In genomic region chr16:34976630-34977029, GRCm38 (mm10) we compare ENCODE assay signal across 11 mouse cellular contexts. TPM values are rescaled to one million over a fixed set of nuclear protein-coding genes. Genes with fewer than 3 reads are reported as not detected.
A peak's percentile ranks its signal among the peaks of the same experiment; 100 is the strongest.
DNase-seq lines count a peak whose midpoint lies in the region; ATAC-seq and TF ChIP-seq lines count a peak whose summit lies in the region.
"Had no signal": no experiment of that assay in that cellular context is flagged by ENCODE, and none has a peak within 500 bp of the region (broad histone marks: within the 10 kb centered on the region; RNA-seq: fewer than 3 reads in every experiment).

No protein-coding gene starts in this region.

- H3K9ac ChIP-seq in heart, postnatal 0 days (replicated peaks; ENCODE audit: low read depth, low read length): no peak overlapping the region
- H3K9ac ChIP-seq in lung, embryonic 14.5 days: no peak overlapping the region
- no peak overlapping the region for H3K9ac ChIP-seq in ES-Bruce4 (ENCODE audit: low read depth, poor library complexity, severe bottlenecking)
- H3K9ac ChIP-seq: hindbrain, embryonic 14.5 days had no signal

- TF ChIP-seq POLR2A in ES-Bruce4 (IDR thresholded peaks at IDR 0.05; ENCODE audit: insufficient read depth, low read length): no peak

- no peak overlapping the region for H3K27ac ChIP-seq in heart, postnatal 0 days (ENCODE audit: low read depth)
- H3K27ac ChIP-seq in lung, embryonic 14.5 days (ENCODE audit: low read depth): no peak overlapping the region
- no peak overlapping the region for H3K27ac ChIP-seq in ES-Bruce4 (ENCODE audit: insufficient read depth, low read length)
- H3K27ac ChIP-seq: hindbrain, embryonic 14.5 days; macrophage had no signal

- H3K4me3 ChIP-seq in heart, postnatal 0 days (ENCODE audit: low read depth, low read length): no peak overlapping the region
- H3K4me3 ChIP-seq in lung, embryonic 14.5 days (ENCODE audit: low read depth, low read length): no peak overlapping the region
- no peak overlapping the region for H3K4me3 ChIP-seq in ES-Bruce4 (ENCODE audit: low read depth, low read length)

- H3K36me3 ChIP-seq in heart, postnatal 0 days (replicated peaks; ENCODE audit: control insufficient read depth, insufficient read depth, low read length): peaks cover 3% of the 10 kb centered on the region; the same call in 1 of the 2 replicates
- peaks cover 81% of the 10 kb centered on the region for H3K36me3 ChIP-seq in lung, embryonic 14.5 days (ENCODE audit: insufficient read depth)
- no peaks in the 10 kb centered on the region for H3K36me3 ChIP-seq in ES-Bruce4 (ENCODE audit: control insufficient read depth, insufficient read depth, low read length, poor library complexity, severe bottlenecking)

- no peak for DNase-seq in heart, postnatal 0 days (ENCODE audit: low spot score)
- no peak for DNase-seq in heart, adult 11 months
- DNase-seq in lung, embryonic 14.5 days: peak; percentile 52
- no peak for DNase-seq in lung, postnatal 14 days
- no peak for DNase-seq in frontal cortex, adult 2 months (ENCODE audit: extremely low spot score in 1 of 2, low spot score in 1 of 2)
- DNase-seq: cerebellum, adult 11 months; layer of hippocampus, postnatal 36 days had no signal

- TF ChIP-seq EP300 in heart, postnatal 0 days (IDR thresholded peaks at IDR 0.05; ENCODE audit: low read depth): no peak
- TF ChIP-seq EP300 in ES-Bruce4 (IDR thresholded peaks at IDR 0.05; ENCODE audit: insufficient read depth, low read depth, low read length): no peak

- no peaks in the 10 kb centered on the region for H3K9me3 ChIP-seq in heart, postnatal 0 days (replicated peaks; ENCODE audit: control insufficient read depth, low read length)
- no peaks in the 10 kb centered on the region for H3K9me3 ChIP-seq in lung, embryonic 14.5 days (ENCODE audit: low read depth, low read length)
- H3K9me3 ChIP-seq in ES-Bruce4 (replicated peaks; ENCODE audit: control insufficient read depth, insufficient read depth, low read length, poor library complexity, severe bottlenecking): no peaks in the 10 kb centered on the region

- no peaks in the 10 kb centered on the region for H3K27me3 ChIP-seq in heart, postnatal 0 days (ENCODE audit: control insufficient read depth, insufficient read depth, low read length)
- H3K27me3 ChIP-seq in lung, embryonic 14.5 days (ENCODE audit: insufficient read depth, low read length): no peaks in the 10 kb centered on the region
- H3K27me3 ChIP-seq in ES-Bruce4 (ENCODE audit: control insufficient read depth, insufficient read depth, low read length, poor library complexity, severe bottlenecking): no peaks in the 10 kb centered on the region

- no peak overlapping the region for H3K4me2 ChIP-seq in heart, postnatal 0 days (ENCODE audit: low read depth, low read length)
- no peak overlapping the region for H3K4me2 ChIP-seq in lung, embryonic 14.5 days
- H3K4me2 ChIP-seq: hindbrain, embryonic 14.5 days had no signal

- ATAC-seq in heart, postnatal 0 days (ENCODE audit: insufficient read depth, low read depth): no peak
- ATAC-seq in lung, embryonic 14.5 days (ENCODE audit: insufficient read depth): no peak
- ATAC-seq in megakaryocyte progenitor cell, adult 5-6 weeks (replicated peaks; ENCODE audit: poor library complexity): 0 out of 2 replicates have a peak, but pooled peaks have one; percentile 20

- peak; percentile 42 for TF ChIP-seq CTCF in heart, postnatal 0 days (IDR thresholded peaks at IDR 0.05; ENCODE audit: low read depth)
- TF ChIP-seq CTCF in lung, embryonic 14.5 days (IDR thresholded peaks at IDR 0.05; ENCODE audit: low read depth): peak; percentile 72
- TF ChIP-seq CTCF in ES-Bruce4 (IDR thresholded peaks at IDR 0.05; ENCODE audit: low read depth, low read length): peak; percentile 40

- WGBS in heart, postnatal 0 days: 82% methylated on average over 13 of the region's 13 CpGs
- WGBS in lung, embryonic 14.5 days: 82% methylated on average over 13 of the region's 13 CpGs

- H3K4me1 ChIP-seq in heart, postnatal 0 days (ENCODE audit: control insufficient read depth, insufficient read depth): peaks cover 12% of the 10 kb centered on the region; the same call in 1 of the 2 replicates
- no peaks in the 10 kb centered on the region for H3K4me1 ChIP-seq in lung, embryonic 14.5 days (ENCODE audit: insufficient read depth)
- no peaks in the 10 kb centered on the region for H3K4me1 ChIP-seq in ES-Bruce4 (ENCODE audit: control insufficient read depth, insufficient read depth, low read length)

RNA-seq across cellular contexts. Expression of gene Hacd2, which starts 45.6 kb away (rescaled TPM):
- 2.6 and 6.1 TPM in 2 replicates for total RNA-seq in heart, postnatal 0 days (2014; rRNA removed; ENCODE audit: low replicate concordance)
- polyA plus RNA-seq in heart, postnatal 0 days (2015; fragmentation: Nextera tagmentation; extraction: Ambion mirVana): 34.1 and 34.2 TPM in 2 replicates
- polyA plus RNA-seq in lung, embryonic 14.5 days (2014; fragmentation: Nextera tagmentation; extraction: Ambion mirVana): 49.7 and 50.8 TPM in 2 replicates
- polyA plus RNA-seq in ES-Bruce4 (2011; ENCODE audit: insufficient read depth, insufficient read length, low read depth, missing spikeins): 85.0 and 87.6 TPM in 2 replicates
- 75.9 and 108 TPM in 2 replicates for total RNA-seq in megakaryocyte progenitor cell, adult 5-6 weeks (2015)
- total RNA-seq in megakaryocyte progenitor cell, adult 5-6 weeks (2017): 11.0 and 12.2 TPM in 2 replicates
- polyA plus RNA-seq in frontal cortex, adult 2 months (2012; rRNA removed): 34.0 and 44.7 TPM in 2 replicates
